Mouse (Mus musculus) erythroblast, adult 5-6 weeks (primary cell): ENCODE measurements around the gene Senp6. TPM values are rescaled to one million over a fixed set of nuclear protein-coding genes. Genes with fewer than 3 reads are reported as not detected.

Experiments used
- total RNA-seq, 2 experiments: library from RNA; stranded (forward) in 1 of 2; stranded (reverse) in 1 of 2; fragments of 150-400 nt in 1 of 2; fragments of 200-764, 138-1000 nt in 1 of 2; gene quantifications; 2 replicates each; pipeline versions ENCODE4 v1.2.3 to v1.2.4; 2015 to 2017; ENCODE audit warnings: low replicate concordance in 2 of 2

Senp6 gene
- total RNA-seq, 2 experiments from 2014 or later: 39.6 to 40.2 TPM

Other genes starting within 250 kb of the Senp6 start
- 0.38 and 0.63 TPM in 2 replicates for gene Filip1, start 54.1 kb upstream of the Senp6 start, total RNA-seq (2015; ENCODE audit: low replicate concordance)
- 0.70 TPM in 1 of 2 replicates, not detected in the other for gene Filip1, start 54.1 kb upstream of the Senp6 start, total RNA-seq (2017; ENCODE audit: low replicate concordance)
- gene Myo6, start 98.1 kb downstream of the Senp6 start, total RNA-seq (2015; ENCODE audit: low replicate concordance): 0.21 and 0.38 TPM in 2 replicates
- gene Myo6, start 98.1 kb downstream of the Senp6 start, total RNA-seq (2017; ENCODE audit: low replicate concordance): 0.51 and 2.1 TPM in 2 replicates